Mouse (Mus musculus): ENCODE data around the gene Plekhd1.

Gene Plekhd1

GRCm38 (mm10) chr12:80695004-80695403 lies 2.6 kb downstream of the Plekhd1 start:
- in situ Hi-C loops (cut with MboI; ENCODE audit: unreplicated experiment in 2 of 2): no loop called here

DNA sequence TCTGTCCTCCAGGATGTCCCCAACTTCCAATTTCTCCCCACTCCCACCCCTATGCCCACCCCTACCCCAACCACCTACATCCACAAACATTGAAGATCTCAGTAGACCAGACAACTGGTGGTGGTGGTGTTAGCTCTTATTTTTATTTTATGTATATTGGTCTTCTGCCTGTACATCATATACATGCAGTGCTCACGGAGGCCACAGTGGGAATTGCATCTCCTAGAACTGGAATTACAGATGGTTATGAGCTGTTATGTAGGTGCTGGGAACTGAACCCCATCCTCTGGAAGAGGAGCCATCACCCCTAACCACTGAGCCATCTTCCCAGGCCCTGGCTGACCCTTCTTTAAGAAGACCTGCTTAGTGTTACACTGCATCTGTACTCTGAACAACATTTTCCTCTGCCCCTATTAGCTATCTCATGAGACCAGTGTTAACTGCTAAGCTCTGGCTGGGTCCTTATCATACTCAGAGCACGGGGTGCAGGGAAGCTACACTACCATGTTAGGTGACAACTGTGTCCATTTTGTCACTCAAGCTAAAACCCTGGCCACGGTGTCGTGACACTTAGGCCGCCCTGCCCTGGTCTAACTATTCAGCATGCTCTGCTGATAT lies 6.2 kb downstream of the Plekhd1 start:
- in situ Hi-C loops (cut with MboI; ENCODE audit: unreplicated experiment in 2 of 2): no loop called here

DNA sequence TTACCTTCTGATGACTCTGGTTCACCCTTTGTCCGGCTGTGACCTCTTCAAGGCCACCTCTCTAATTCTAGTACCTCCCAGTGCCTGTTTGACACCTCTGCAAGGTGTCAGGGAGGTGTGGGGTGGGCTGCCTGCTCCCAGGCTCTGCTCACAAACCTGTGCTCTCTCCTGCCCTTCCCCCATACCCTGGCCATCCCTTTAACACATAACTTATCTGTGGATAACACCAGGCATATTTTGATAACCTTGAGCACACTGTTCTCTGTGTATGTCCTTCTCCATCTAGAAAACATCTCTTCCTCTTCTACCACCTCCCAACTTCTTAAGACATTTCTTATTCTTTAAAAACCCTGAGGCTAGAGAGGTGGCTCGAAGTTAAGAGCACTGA lies 6.7 kb downstream of the Plekhd1 start:
- in situ Hi-C loops (cut with MboI; ENCODE audit: unreplicated experiment in 2 of 2): no loop called here

DNA sequence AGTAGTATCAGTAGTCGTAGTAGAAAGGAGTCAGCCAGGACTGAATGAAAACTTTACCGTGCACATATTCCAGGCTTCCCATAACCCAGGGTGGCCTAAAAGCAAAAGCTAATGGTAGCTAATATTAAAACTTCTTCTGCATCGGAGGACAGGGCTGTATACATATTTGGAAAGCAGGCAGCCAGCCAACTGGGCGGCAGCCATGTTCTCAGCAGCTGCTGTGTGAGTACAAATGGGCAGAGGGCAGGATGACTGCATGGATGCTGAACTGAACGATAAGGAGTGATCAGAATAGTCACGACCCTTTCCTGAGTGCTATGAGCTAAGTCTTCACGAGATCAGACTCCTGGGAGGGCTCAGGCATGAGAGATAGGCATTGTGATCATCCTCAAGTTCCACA lies 8.9 kb downstream of the Plekhd1 start:
- in situ Hi-C loops (cut with MboI; ENCODE audit: unreplicated experiment in 2 of 2): loop anchor here in 1 of 2 experiments (25.0 kb wide), 1 partner anchor 1364 kb away; no protein-coding TSS in a partner anchor

- in situ Hi-C loops (cut with MboI; ENCODE audit: unreplicated experiment in 2 of 2): loop anchor here in 1 of 2 experiments (25.0 kb wide), 1 partner anchor 1369 kb away; no protein-coding TSS in a partner anchor
Measured at GRCm38 (mm10) chr12:80706208-80706914, 14.0 kb downstream of the Plekhd1 start.

- in situ Hi-C loops (cut with MboI; ENCODE audit: unreplicated experiment in 2 of 2): loop anchor here in 1 of 2 experiments (25.0 kb wide), 1 partner anchor 1370 kb away; no protein-coding TSS in a partner anchor
Measured at GRCm38 (mm10) chr12:80706915-80707604, 14.7 kb downstream of the Plekhd1 start.

DNA sequence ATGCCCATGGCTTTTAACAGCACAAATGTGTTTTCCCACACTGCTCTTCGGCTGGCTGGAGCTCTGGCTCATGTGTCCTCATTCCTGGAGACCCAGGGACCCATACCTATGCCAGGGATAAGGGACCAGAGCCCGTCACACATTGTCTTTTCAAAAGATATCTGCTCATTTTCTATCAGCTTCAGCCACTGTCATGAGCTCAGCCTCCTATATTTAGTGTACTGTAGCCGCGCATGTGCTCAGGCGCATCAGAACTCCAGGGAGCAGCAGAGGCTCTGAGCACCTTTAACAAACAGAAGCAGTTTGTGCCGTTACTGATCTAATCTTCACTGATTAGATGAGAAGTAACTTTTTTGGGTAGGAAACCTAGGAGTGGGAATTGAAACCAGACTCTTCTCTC lies 23.5 kb downstream of the Plekhd1 start:
- in situ Hi-C loops (cut with MboI; ENCODE audit: unreplicated experiment in 2 of 2): loop anchor here (5.0 to 25.0 kb wide), 3 partner anchors 34 to 1379 kb away; no protein-coding TSS in a partner anchor

- in situ Hi-C loops (cut with MboI; ENCODE audit: unreplicated experiment in 2 of 2): loop anchor here (5.0 to 25.0 kb wide), 3 partner anchors 37 to 1382 kb away; no protein-coding TSS in a partner anchor
Measured at GRCm38 (mm10) chr12:80719141-80719540, 26.8 kb downstream of the Plekhd1 start.

DNA sequence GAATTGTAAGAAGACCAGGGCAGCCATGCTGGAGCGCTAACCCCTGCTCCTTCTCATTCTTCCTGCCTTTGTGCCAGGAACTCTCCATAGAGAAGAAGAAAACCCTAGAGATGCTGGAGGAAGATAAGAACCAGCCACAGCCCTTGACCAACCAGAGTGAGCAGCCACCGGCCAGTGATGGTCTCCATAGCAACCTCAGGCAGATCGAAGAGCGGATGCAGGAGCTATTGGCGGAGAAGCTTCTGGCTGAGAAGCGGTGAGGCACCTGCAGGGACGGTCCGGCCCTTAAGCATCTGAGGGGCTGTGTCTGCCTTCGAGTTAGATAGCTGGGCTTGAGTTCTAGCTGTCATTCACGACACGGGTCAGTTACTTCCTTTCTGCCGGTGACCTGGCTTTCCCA lies 28.1 kb downstream of the Plekhd1 start:
- in situ Hi-C loops (cut with MboI; ENCODE audit: unreplicated experiment in 2 of 2): loop anchor here (10.0 to 25.0 kb wide), 5 partner anchors 316 to 1386 kb away; no protein-coding TSS in a partner anchor

DNA sequence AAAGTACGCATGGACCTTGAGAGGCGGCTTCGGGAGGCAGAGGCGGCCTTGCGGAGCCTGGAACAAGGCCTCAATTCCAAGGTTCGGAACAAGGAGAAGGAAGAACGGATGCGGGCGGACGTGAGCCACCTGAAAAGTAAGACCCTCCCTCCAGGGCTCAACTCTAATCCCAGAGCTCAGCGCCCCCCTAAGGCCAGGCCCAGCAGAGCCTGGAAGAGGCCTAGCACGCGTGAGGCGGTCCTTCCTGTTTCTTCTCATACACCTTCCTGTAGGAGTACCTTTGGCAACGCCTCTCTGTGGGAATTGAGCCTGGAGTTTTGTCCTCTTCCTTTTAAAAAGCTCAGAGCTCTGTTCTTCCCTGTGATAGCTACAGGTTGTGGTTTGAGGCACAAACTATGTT lies 29.1 kb downstream of the Plekhd1 start:
- in situ Hi-C loops (cut with MboI; ENCODE audit: unreplicated experiment in 2 of 2): loop anchor here (10.0 to 25.0 kb wide), 5 partner anchors 317 to 1387 kb away; no protein-coding TSS in a partner anchor

- in situ Hi-C loops (cut with MboI; ENCODE audit: unreplicated experiment in 2 of 2): loop anchor here (10.0 to 25.0 kb wide), 5 partner anchors 320 to 1390 kb away; no protein-coding TSS in a partner anchor
Measured at GRCm38 (mm10) chr12:80724853-80725559, 32.6 kb downstream of the Plekhd1 start.

- in situ Hi-C loops (cut with MboI; ENCODE audit: unreplicated experiment in 2 of 2): loop anchor here (10.0 kb wide), 4 partner anchors 323 to 1393 kb away; no protein-coding TSS in a partner anchor
Measured at GRCm38 (mm10) chr12:80728207-80728606, 35.8 kb downstream of the Plekhd1 start.

GRCm38 (mm10) chr12:80728814-80729213 lies 36.4 kb downstream of the Plekhd1 start:
- in situ Hi-C loops (cut with MboI; ENCODE audit: unreplicated experiment in 2 of 2): loop anchor here (10.0 kb wide), 4 partner anchors 324 to 1394 kb away; no protein-coding TSS in a partner anchor

DNA sequence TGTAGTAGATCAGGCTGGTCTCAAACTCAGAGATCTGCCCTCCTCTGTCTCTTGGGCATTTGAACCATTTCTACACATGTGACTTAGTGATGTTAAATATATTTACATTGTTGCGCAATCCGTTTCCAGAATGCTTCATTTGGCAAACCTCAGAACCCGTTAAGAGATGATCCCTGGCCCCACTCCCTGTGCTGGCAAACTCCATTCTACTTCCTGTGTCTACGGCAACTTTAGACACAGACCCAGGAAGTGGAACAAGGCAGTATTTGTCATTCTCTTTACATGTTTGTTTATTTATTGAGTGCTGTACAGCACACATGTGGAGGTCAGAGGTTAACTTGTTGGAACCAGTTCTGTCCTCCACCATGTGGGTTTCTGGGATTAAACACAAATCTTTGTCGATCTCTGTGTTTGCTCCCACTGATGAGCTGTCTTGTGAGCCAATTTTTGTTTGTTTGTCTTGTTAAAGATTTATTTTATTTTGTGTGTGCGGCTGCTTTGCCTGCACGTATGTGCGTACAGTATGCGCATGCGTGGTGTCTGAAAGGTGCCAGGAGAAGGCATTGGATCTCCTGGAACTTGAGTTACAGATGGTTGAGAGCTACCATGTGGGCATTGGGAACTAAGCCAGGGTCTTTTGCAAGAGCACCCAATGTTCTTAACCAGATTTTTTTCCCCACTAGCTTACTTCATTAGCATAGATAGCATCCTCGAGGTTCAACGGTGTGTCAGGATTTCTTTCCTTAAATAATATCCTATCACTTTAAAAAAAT lies 37.6 kb downstream of the Plekhd1 start:
- in situ Hi-C loops (cut with MboI; ENCODE audit: unreplicated experiment in 2 of 2): loop anchor here (10.0 kb wide), 4 partner anchors 325 to 1395 kb away; no protein-coding TSS in a partner anchor

- in situ Hi-C loops (cut with MboI; ENCODE audit: unreplicated experiment in 2 of 2): no loop called here
Measured at GRCm38 (mm10) chr12:80730567-80730966, 38.2 kb downstream of the Plekhd1 start.

- in situ Hi-C loops (cut with MboI; ENCODE audit: unreplicated experiment in 2 of 2): no loop called here
Measured at GRCm38 (mm10) chr12:80734526-80735470, 42.4 kb downstream of the Plekhd1 start.

DNA sequence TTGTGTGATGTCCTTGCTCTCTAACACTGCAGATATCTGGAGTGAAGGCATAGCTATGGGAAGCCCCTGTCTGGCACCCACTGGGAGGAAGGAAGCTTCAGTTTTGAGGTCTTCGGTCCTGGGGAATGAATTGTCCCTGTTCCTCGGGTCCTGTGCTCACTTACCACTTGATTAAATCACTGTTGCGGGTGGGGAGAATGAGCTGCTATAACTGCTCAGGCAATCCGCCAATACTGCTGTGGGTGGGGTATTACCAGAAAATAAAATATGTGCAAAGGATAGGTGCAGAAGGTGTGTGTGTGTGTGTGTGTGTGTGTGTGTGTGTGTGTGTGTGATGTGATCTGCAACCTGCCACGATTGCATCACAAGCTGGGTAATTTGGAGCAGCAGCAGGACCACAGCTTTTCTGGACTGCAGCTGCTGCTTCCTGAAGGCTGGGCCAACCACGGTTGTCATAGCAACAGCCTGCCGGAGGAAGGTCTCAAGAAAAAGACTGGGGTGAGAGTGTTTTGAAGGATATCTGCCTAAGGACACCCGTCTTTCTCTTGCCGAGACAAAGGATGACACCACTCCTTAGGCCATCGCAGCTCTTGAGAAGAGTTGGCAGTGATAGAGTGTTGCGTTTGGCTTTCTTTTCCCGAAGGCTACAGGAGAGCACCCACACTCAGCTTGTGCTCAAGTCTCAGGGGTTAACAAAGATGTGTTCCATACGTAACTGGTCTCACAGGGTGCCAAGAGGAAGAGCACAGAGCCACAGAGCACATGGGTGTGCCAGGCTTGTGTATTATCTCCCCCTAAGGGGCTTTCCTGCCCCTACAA lies 44.3 kb downstream of the Plekhd1 start:
- in situ Hi-C loops (cut with MboI; ENCODE audit: unreplicated experiment in 2 of 2): no loop called here

DNA sequence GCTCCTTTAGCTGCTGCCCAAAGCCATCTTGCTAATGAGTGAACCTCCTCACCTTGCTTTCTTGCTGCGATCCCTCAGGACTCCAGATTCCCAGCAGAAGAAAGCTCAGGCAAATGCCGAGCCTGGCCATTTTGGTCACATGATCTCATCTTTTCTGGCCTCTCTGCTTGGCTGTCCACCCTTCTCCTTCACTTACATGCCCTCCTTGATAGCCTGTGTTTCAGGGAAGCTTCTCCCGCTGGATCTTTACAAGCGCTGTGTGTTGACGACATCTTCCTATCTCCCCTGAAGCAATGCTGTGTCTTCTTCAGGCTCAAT lies 44.9 kb downstream of the Plekhd1 start:
- in situ Hi-C loops (cut with MboI; ENCODE audit: unreplicated experiment in 2 of 2): no loop called here

Measured in v-Abl transformed pro-B cells (cell line).